Mouse (Mus musculus): Measurements from ENCODE around the gene Tspan9.

Tspan9 gene

DNA sequence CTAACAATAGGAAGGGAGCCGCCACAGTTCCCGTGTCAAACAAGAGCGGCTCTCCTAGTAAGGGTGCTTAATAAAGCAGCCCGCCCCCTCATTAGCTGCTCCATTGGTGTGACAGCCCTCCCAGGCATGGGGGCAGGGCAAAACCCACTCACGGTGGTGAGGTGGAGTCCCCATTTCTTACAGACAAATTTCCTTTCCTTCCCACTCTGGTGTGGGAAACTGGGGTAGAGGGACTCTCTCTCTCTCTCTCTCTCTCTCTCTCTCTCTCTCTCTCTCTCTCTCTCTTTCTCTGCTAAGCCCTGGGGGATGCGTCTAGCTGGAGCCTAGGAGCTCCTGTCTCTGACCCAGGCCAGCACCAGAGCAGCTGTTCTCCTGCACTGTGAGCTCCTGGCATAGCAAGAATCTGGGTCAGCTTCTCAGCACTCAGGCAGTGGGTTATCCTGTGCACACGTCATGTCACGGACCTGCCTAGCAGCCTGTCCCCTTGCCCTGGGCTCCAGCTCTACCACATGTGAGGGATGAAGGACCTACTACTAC is 122.8 kb downstream of the Tspan9 start:
- DNase-seq (ENCODE audit: low read depth, low spot score): peak; percentile 77

DNA sequence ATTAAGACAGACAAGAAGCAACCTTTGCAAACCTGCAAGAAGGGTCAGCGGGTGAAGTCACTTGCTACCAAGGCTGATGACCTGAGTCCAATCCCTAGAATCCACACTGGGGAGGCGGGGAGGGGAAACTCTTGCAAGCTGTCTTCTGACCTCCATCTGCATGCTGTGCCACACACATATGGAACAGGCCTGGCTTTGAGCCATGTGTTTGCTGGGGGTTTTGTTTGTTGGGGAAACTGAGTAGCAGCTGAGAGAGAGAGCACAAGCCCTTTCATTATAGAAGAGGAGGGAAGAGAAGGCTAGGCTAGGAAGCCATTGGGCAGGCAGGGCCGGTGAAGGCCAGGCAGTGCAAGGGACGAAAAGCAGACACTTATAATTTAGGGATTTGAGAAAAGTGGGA is 123.3 kb downstream of the Tspan9 start:
- DNase-seq (ENCODE audit: low read depth, low spot score): peak; percentile 49

DNA sequence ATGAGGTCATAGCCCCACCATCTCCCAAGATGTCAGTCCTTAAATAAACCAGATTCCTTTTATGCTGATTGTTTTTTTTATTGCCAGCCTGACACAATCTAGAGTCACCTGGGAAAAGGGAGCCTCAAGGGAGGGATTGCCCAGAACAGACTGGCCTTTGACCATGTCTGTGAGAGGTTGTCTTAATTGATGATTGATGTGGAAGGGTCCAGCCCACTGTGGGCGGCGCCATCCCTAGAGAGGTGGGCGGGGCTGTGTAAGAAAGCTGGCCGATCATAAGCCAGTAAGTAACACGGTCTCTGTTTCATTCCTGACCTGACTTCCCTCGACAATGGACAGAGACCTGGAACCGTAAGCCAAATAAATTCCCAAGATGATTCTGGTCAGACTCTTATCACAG is 124.3 kb downstream of the Tspan9 start:
- DNase-seq (ENCODE audit: low read depth, low spot score): no peak

DNA sequence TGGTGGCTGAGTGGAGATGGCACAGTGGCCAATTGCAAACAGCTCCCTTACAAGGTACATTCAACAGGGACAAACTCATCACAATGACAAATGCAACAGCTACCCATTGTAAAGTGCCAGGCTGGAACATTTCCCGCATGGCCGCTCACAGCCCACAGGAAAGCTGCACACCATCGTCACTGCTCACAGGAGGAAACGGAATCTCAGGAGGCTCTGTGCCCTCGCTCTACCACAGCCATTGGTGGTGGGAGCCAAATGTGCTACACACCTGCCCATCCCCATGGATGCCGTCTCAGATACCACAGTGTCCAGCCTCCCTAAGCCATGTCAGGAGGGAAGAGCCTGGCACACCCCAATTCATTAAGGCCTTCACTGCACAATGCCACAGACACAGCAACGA is 128.1 kb downstream of the Tspan9 start:
- no peak for DNase-seq (ENCODE audit: low read depth, low spot score)

GRCm38 (mm10) chr6:128011781-128012180 is 131.6 kb downstream of the Tspan9 start:
- DNase-seq (ENCODE audit: low read depth, low spot score): no peak

DNA sequence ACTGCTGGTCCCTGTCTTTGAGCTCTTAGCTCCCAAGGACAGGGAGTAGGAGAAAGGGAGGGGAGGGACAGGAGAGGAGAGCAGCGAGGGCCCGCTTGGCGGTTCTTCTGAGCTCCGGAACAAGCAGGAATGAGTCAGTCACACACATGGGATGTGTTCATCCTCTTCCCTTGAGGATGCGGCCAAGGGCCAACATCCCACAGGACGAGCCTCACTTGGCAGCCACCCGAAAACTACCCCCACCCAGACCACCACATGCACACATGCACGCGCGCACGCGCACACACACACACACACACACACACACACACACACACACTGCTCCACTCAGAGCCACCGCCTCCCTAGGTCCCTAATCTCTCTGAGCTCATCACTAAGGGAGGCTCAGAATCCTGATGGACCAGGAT is 132.3 kb downstream of the Tspan9 start:
- peak; percentile 90 for DNase-seq (ENCODE audit: low read depth, low spot score)

DNA sequence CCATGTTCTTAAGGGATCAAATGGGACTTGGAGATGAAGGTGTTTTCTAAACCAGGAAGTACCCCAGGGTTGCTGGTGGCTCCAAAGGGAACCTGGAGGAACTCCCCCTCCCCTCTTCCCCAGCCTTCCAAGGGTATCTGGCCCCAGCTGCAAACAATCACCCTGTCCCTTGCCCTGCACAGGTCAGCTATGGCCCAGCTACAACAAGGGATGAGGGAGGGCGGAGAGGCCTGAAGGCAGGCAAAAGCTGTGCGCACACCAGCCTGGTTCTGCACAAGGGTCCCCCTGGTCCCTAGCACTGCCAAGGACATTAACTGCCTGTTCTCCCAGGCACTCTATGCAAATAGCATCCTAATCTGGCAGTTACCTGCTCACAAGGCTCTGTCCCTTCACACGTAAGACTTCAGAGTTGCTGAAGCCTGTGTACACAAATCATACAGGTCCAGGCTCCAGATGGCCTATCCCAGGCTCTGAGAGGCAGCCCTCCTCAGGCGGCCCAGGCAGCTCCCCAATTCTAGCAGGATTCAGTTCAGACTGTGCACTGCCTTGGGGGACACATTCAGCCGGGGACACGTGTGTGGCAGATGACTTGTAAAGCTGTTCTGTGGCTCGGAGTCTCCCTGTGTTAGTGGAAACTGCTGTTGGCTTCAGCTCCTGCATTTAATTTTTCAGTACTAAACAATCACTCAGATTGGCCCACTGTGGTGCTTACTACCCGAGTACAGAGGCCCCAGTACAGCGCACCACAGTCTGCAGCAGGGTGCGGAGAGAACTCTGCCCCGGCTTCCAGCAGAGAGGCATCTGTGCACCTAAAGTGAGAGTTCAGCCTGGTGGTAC is 133.0 kb downstream of the Tspan9 start:
- DNase-seq (ENCODE audit: low read depth, low spot score): peak; percentile 81

- DNase-seq (ENCODE audit: low read depth, low spot score): peak; percentile 61
These were observed 135.3 kb downstream of the Tspan9 start for GRCm38 (mm10) chr6:128007982-128008562.

- DNase-seq (ENCODE audit: low read depth, low spot score): peak; percentile 81
These were observed 136.1 kb downstream of the Tspan9 start for GRCm38 (mm10) chr6:128007241-128007701.

GRCm38 (mm10) chr6:128006156-128006555 is 137.2 kb downstream of the Tspan9 start:
- DNase-seq (ENCODE audit: low read depth, low spot score): peak; percentile 72

DNA sequence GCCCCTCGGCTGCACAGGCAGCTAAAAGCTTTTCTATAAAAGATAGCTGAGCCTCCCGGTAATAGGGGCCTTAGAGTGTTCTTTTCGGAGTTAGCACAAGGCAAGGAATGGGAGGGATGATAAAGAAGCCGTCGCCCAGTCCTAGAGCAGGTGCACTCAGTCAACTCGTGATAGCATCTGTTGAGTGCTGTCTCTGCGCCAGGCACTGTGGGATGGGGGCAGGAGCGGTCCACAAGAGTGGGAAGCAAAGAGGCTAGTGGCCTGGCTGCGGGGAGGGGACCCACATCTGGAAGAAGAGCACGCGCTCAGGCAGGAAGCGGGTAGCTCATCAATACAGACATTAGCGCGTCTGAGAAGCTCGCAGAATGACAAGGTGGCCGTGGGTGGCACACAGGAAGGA is 138.8 kb downstream of the Tspan9 start:
- DNase-seq (ENCODE audit: low read depth, low spot score): peak; percentile 46

DNA sequence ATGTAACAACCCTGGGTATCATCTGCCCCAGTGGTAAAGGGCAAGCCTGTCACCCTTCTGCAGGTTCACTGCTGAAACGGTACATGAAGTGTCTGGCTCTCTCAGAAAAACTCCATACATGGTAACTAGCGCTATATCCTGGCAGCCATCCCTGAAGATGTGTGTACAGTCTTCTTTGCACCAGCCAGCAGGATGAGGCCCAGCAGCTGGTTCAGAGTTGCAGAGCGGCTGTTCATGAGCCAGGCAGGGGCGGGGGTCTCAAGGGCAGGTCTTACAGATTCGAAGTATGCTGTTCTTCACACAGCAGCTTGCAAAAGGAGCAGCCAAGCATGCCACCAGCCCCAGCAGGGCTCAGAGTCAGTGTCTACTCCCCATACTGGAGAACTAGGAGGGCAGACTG is 139.9 kb downstream of the Tspan9 start:
- no peak for DNase-seq (ENCODE audit: low read depth, low spot score)

DNA sequence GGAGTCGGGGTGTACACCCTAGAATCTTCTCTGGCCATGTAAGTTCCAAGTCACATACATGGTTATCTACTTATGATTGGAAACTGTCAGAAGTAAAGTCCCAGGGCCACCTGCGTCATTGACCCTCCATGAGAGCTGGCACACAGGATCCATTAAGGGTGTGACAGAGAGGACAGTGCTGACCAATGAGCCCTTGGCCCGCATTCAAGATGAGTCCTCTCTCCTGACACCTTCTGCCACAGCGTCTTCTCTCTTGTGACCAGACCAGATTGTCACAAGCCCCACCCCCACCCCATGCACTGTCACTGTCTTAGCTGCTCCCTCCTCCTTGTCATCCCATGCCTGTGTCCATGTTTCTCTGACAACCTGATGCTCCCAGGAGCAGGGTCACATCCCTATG is 140.7 kb downstream of the Tspan9 start:
- DNase-seq (ENCODE audit: low read depth, low spot score): peak; percentile 85

DNA sequence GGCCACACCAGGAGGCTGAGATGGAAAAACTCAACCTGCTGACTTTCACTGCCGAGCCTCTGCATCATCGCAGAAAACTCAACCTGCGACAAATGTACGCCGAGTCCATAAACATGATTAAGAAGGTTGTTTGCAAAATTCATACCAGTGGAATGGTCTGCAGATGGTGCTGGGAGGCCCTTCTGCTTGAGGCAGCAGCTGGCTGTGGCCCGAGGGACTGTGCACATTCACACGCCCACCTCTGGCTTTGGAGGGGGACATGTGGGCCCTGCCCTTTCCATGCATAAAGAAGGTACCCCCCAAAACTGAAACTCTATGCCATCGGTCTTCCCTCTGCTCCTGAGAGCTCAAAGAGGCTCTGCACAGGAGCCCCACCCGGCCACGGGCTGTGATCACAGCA is 141.3 kb downstream of the Tspan9 start:
- DNase-seq (ENCODE audit: low read depth, low spot score): no peak

- DNase-seq (ENCODE audit: low read depth, low spot score): no peak
These were observed 141.8 kb downstream of the Tspan9 start for GRCm38 (mm10) chr6:128001587-128001986.

DNA sequence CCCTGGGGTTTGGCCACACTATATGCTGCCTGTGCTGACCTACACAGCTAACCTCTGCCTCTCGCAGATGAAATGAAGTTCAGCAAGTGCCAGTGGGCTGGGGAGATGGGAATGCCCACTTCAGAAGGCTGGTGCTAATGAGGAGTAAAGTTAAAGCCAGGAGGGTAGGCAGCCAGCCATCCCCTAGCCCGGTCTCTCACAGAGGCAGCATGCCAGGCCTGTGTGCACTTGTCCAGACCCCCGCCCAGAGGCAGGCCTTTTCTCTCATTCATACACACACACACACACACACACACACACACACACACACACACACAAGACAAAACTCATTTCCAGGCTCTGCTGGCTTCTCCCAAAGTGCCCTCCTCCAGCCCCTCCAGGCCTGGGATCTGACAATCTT is 142.6 kb downstream of the Tspan9 start:
- DNase-seq (ENCODE audit: low read depth, low spot score): no peak

GRCm38 (mm10) chr6:127999118-127999517 is 144.3 kb downstream of the Tspan9 start:
- DNase-seq (ENCODE audit: low read depth, low spot score): peak; percentile 90

GRCm38 (mm10) chr6:127996928-127997327 is 146.5 kb downstream of the Tspan9 start:
- no peak for DNase-seq (ENCODE audit: low read depth, low spot score)

- DNase-seq (ENCODE audit: low read depth, low spot score): no peak
These were observed 150.4 kb downstream of the Tspan9 start for GRCm38 (mm10) chr6:127992993-127993392.

- no peak for DNase-seq (ENCODE audit: low read depth, low spot score)
These were observed 151.8 kb downstream of the Tspan9 start for GRCm38 (mm10) chr6:127991509-127992176.

- peak; percentile 97 for DNase-seq (ENCODE audit: low read depth, low spot score)
These were observed 153.7 kb downstream of the Tspan9 start for GRCm38 (mm10) chr6:127989624-127990212.

DNA sequence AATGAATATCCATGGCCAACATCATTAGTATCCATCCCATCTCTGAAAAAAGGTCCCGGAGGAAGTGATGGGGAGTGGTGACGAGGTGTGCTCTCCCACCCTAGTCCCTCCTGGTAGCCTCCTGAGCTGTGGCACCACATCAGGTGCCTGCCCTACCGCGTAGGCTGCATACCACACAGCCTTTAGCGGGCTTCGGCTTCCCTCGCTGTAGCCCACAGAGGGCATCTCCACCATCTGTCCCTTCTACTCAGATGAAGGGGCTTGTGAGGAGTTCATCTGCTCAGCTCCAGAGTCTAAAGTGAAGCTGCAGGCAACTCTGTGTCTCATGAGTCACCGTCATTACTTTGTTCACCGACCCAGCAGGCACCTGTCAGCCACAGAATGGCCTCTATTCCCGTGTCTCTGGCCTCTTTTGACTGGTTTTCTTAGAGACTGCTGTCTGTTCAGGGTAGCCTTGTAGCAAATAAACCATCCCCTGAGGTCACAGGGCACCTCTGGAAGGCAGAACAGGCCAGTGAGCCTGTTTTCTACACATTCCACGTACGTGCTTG is 154.4 kb downstream of the Tspan9 start:
- DNase-seq (ENCODE audit: low read depth, low spot score): peak; percentile 63

All from brain, adult 2 months (tissue).